Mouse (Mus musculus): Measurements from ENCODE around the gene Selenop. TPM values are rescaled to one million over a fixed set of nuclear protein-coding genes. Genes with fewer than 3 reads are reported as not detected.
"Not testable (repeated sequence)": the region's sequence is repeated elsewhere in the genome, so short reads cannot be mapped to it uniquely, and the experiment has no call there.

The Selenop gene
- total RNA-seq (2022) = 100 to 1,000 TPM in 3 of 4 experiments, 10 to 100 TPM in 1; 93.9 to 142 (median 125) TPM

GRCm38 (mm10) chr15:3268247-3268646 is at the start of gene Selenop:
Gene Selenop, plus strand, starts transcription at chr15:3268547.
- no peak for DNase-seq (ENCODE audit: low spot score in 2 of 2)

- not testable (repeated sequence) for DNase-seq (ENCODE audit: low spot score in 2 of 2)
Observed at GRCm38 (mm10) chr15:3218668-3219067, 49.7 kb upstream of the Selenop start.

- no peak for DNase-seq (ENCODE audit: low spot score in 2 of 2)
Observed at GRCm38 (mm10) chr15:3222803-3223437, 45.4 kb upstream of the Selenop start.

GRCm38 (mm10) chr15:3226573-3226972 is 41.8 kb upstream of the Selenop start:
- DNase-seq (ENCODE audit: low spot score in 2 of 2) = no peak

- peak in 1 of 2 experiments; percentile 10 for DNase-seq (ENCODE audit: low spot score in 2 of 2)
Observed at GRCm38 (mm10) chr15:3228185-3228584, 40.2 kb upstream of the Selenop start.

GRCm38 (mm10) chr15:3228990-3229389 is 39.4 kb upstream of the Selenop start:
- no peak for DNase-seq (ENCODE audit: low spot score in 2 of 2)

- DNase-seq (ENCODE audit: low spot score in 2 of 2) = no peak
Observed at GRCm38 (mm10) chr15:3231004-3231403, 37.3 kb upstream of the Selenop start.

- DNase-seq (ENCODE audit: low spot score in 2 of 2) = no peak
Observed at GRCm38 (mm10) chr15:3232168-3232835, 36.0 kb upstream of the Selenop start.

- no peak for DNase-seq (ENCODE audit: low spot score in 2 of 2)
Observed at GRCm38 (mm10) chr15:3233837-3234551, 34.4 kb upstream of the Selenop start.

GRCm38 (mm10) chr15:3236338-3236737 is 32.0 kb upstream of the Selenop start:
- no peak for DNase-seq (ENCODE audit: low spot score in 2 of 2)

- DNase-seq (ENCODE audit: low spot score in 2 of 2) = no peak
Observed at GRCm38 (mm10) chr15:3237963-3238362, 30.4 kb upstream of the Selenop start.

GRCm38 (mm10) chr15:3245036-3245435 is 23.3 kb upstream of the Selenop start:
- DNase-seq (ENCODE audit: low spot score in 2 of 2) = not testable (repeated sequence)

GRCm38 (mm10) chr15:3250620-3251019 is 17.7 kb upstream of the Selenop start:
- no peak for DNase-seq (ENCODE audit: low spot score in 2 of 2)

- no peak for DNase-seq (ENCODE audit: low spot score in 2 of 2)
Observed at GRCm38 (mm10) chr15:3251031-3251717, 17.2 kb upstream of the Selenop start.

GRCm38 (mm10) chr15:3251718-3252067 is 16.7 kb upstream of the Selenop start:
- DNase-seq (ENCODE audit: low spot score in 2 of 2) = no peak

- DNase-seq (ENCODE audit: low spot score in 2 of 2) = no peak
Observed at GRCm38 (mm10) chr15:3259025-3259424, 9.3 kb upstream of the Selenop start.

GRCm38 (mm10) chr15:3260309-3260708 is 8.0 kb upstream of the Selenop start:
- no peak for DNase-seq (ENCODE audit: low spot score in 2 of 2)

GRCm38 (mm10) chr15:3262883-3263282 is 5.5 kb upstream of the Selenop start:
- DNase-seq (ENCODE audit: low spot score in 2 of 2) = no peak

GRCm38 (mm10) chr15:3264293-3264692 is 4.1 kb upstream of the Selenop start:
- DNase-seq (ENCODE audit: low spot score in 2 of 2) = no peak

- DNase-seq (ENCODE audit: low spot score in 2 of 2) = no peak
Observed at GRCm38 (mm10) chr15:3264828-3265227, 3.5 kb upstream of the Selenop start.

- DNase-seq (ENCODE audit: low spot score in 2 of 2) = no peak
Observed at GRCm38 (mm10) chr15:3269496-3269895, 1.1 kb downstream of the Selenop start.

Data from gastrocnemius, adult 8-10 months (tissue).